In genomic region chr1:86486703-86487294, GRCm38 (mm10) we compare ENCODE assay signal across 8 mouse cellular contexts. TPM values are rescaled to one million over a fixed set of nuclear protein-coding genes. Genes with fewer than 3 reads are reported as not detected.
DNase-seq lines count a peak whose midpoint lies in the region; ATAC-seq and TF ChIP-seq lines count a peak whose summit lies in the region.

No protein-coding gene starts in this region.

- no peaks in the 10 kb centered on the region; the same call in 1 of the 2 replicates for H3K4me1 ChIP-seq in cerebellum, adult 2 months (ENCODE audit: control insufficient read depth, insufficient read depth, low read length)
- H3K4me1 ChIP-seq in thymus, adult 2 months (replicated peaks; ENCODE audit: control insufficient read depth, insufficient read depth, low read length) = peaks cover 22% of the 10 kb centered on the region
- peaks cover 6% of the 10 kb centered on the region for H3K4me1 ChIP-seq in limb, embryonic 14.5 days (ENCODE audit: control insufficient read depth, insufficient read depth, low read length)
- peaks cover 7% of the 10 kb centered on the region for H3K4me1 ChIP-seq in stomach, postnatal 0 days (replicated peaks; ENCODE audit: control insufficient read depth, insufficient read depth)

- TF ChIP-seq POLR2A in cerebellum, adult 2 months (IDR thresholded peaks at IDR 0.05; ENCODE audit: borderline replicate concordance, insufficient read depth, low read length) = no peak
- no peak for TF ChIP-seq POLR2A in thymus, adult 2 months (IDR thresholded peaks at IDR 0.05; ENCODE audit: control insufficient read depth, extremely low read depth, insufficient read depth, low read length, poor library complexity)
- no peak for TF ChIP-seq POLR2A in limb, embryonic 14.5 days (IDR thresholded peaks at IDR 0.05; ENCODE audit: borderline replicate concordance, extremely low read depth, insufficient read depth, insufficient read length)

- H3K27ac ChIP-seq in cerebellum, adult 2 months (ENCODE audit: insufficient read depth, low read length) = peak overlapping the region; percentile 86
- peak overlapping the region; percentile 78 for H3K27ac ChIP-seq in thymus, adult 2 months (ENCODE audit: control insufficient read depth, insufficient read depth, low read length)
- H3K27ac ChIP-seq in limb, embryonic 14.5 days (replicated peaks; ENCODE audit: low read depth, low read length) = peak overlapping the region; percentile 97
- H3K27ac ChIP-seq in stomach, postnatal 0 days (replicated peaks) = peak overlapping the region; percentile 98

- ATAC-seq in limb, embryonic 14.5 days (ENCODE audit: low FRiP score, low read depth) = no peak; the same call in 1 of the 2 replicates
- no peak for ATAC-seq in stomach, postnatal 0 days (ENCODE audit: low FRiP score, low TSS enrichment)

- H3K27me3 ChIP-seq in cerebellum, adult 2 months (ENCODE audit: control insufficient read depth, insufficient read depth, low read length) = no peaks in the 10 kb centered on the region
- no peaks in the 10 kb centered on the region for H3K27me3 ChIP-seq in thymus, adult 2 months (ENCODE audit: control insufficient read depth, insufficient read depth, low read length)
- no peaks in the 10 kb centered on the region for H3K27me3 ChIP-seq in limb, embryonic 14.5 days (ENCODE audit: control insufficient read depth, insufficient read depth, low read length)
- H3K27me3 ChIP-seq in stomach, postnatal 0 days (ENCODE audit: control insufficient read depth, insufficient read depth, low read length) = no peaks in the 10 kb centered on the region

- H3K4me3 ChIP-seq in cerebellum, adult 2 months (replicated peaks; ENCODE audit: insufficient read depth, low read depth, low read length) = peak overlapping the region; percentile 56
- H3K4me3 ChIP-seq in thymus, adult 2 months (ENCODE audit: control insufficient read depth, insufficient read depth, low read length) = peak overlapping the region; percentile 54
- peak overlapping the region; percentile 77 for H3K4me3 ChIP-seq in limb, embryonic 14.5 days (replicated peaks; ENCODE audit: low read length)
- H3K4me3 ChIP-seq in stomach, postnatal 0 days (ENCODE audit: low read depth, low read length) = peak overlapping the region; percentile 56

- TF ChIP-seq CTCF in cerebellum, adult 2 months (IDR thresholded peaks at IDR 0.05; ENCODE audit: borderline replicate concordance, insufficient read depth, low read depth, low read length) = no peak
- TF ChIP-seq CTCF in thymus, adult 2 months (IDR thresholded peaks at IDR 0.05; ENCODE audit: borderline replicate concordance, control insufficient read depth, extremely low read depth, insufficient read depth, low read length, poor library complexity) = no peak
- TF ChIP-seq CTCF in stomach, postnatal 0 days (IDR thresholded peaks at IDR 0.05; ENCODE audit: low read depth) = no peak

- WGBS in cerebellum, adult 2 months = 9% methylated on average over 13 of the region's 13 CpGs
- whole genome bisulfite sequencing in thymus, adult 2 months = 5% methylated on average over 13 of the region's 13 CpGs
- 8% methylated on average over 13 of the region's 13 CpGs for WGBS in limb, embryonic 14.5 days
- WGBS in stomach, postnatal 0 days = 8% methylated on average over 13 of the region's 13 CpGs

- H3K36me3 ChIP-seq in thymus, adult 2 months (ENCODE audit: control insufficient read depth, insufficient read depth, low read length) = no peaks in the 10 kb centered on the region
- no peaks in the 10 kb centered on the region for H3K36me3 ChIP-seq in limb, embryonic 14.5 days (ENCODE audit: control insufficient read depth, insufficient read depth, low read length)
- no peaks in the 10 kb centered on the region for H3K36me3 ChIP-seq in stomach, postnatal 0 days (ENCODE audit: control insufficient read depth, insufficient read depth, low read length)

- DNase-seq in cerebellum, adult 2 months = no peak
- no peak for DNase-seq in cerebellum, postnatal 4 days (ENCODE audit: low spot score in 2 of 2)
- DNase-seq in thymus, adult 2 months = no peak
- no peak for DNase-seq in thymus, postnatal 14 days
- DNase-seq in limb, embryonic 14.5 days (ENCODE audit: low spot score) = no peak
- no peak for DNase-seq in stomach, postnatal 0 days (ENCODE audit: low spot score)
- no peak for DNase-seq in left cerebral cortex, adult 8-10 months (ENCODE audit: low spot score in 2 of 2)
- no peak for DNase-seq in adrenal gland, postnatal 10 days

- peak overlapping the region; percentile 56 for H3K4me2 ChIP-seq in limb, embryonic 14.5 days (replicated peaks; ENCODE audit: low read depth, low read length, severe bottlenecking)
- H3K4me2 ChIP-seq in stomach, postnatal 0 days (replicated peaks; ENCODE audit: low read depth) = peak overlapping the region; percentile 60

- H3K9ac ChIP-seq in limb, embryonic 14.5 days (ENCODE audit: low read depth, low read length, severe bottlenecking) = peak overlapping the region; percentile 84
- H3K9ac ChIP-seq in stomach, postnatal 0 days (ENCODE audit: low read length) = peak overlapping the region; percentile 66

- TF ChIP-seq EP300 in stomach, postnatal 0 days (optimal IDR thresholded peaks at IDR 0.05) = no peak

- no peaks in the 10 kb centered on the region for H3K9me3 ChIP-seq in limb, embryonic 14.5 days (ENCODE audit: control insufficient read depth, low read length)
- H3K9me3 ChIP-seq in stomach, postnatal 0 days (ENCODE audit: control insufficient read depth, low read length) = no peaks in the 10 kb centered on the region

RNA-seq across cellular contexts. Expression of gene Ptma, which starts 39.7 kb away (rescaled TPM):
- polyA plus RNA-seq in cerebellum, adult 2 months (2012; rRNA removed) = 610 and 672 TPM in 2 replicates
- polyA plus RNA-seq in thymus, adult 2 months (2012; rRNA removed) = 2,341 and 3,054 TPM in 2 replicates
- 1,648 and 3,055 TPM in 2 replicates for polyA plus RNA-seq in limb, embryonic 14.5 days (2012; rRNA removed)
- 2,429 and 2,674 TPM in 2 replicates for polyA plus RNA-seq in limb, embryonic 14.5 days (2014; fragmentation: Nextera tagmentation; extraction: Ambion mirVana)
- 1,436 and 1,585 TPM in 2 replicates for polyA plus RNA-seq in stomach, postnatal 0 days (2015; fragmentation: Nextera tagmentation; extraction: Ambion mirVana)
- 100 to 1,000 TPM; 407 to 432 (median 416) TPM for total RNA-seq in left cerebral cortex, adult 8-10 months (2022)
- total RNA-seq in adrenal gland, postnatal 10 days (2021) = 100 to 1,000 TPM; 804 to 831 TPM
